Mouse (Mus musculus): ENCODE measurements around the gene Fmo1. TPM values are rescaled to one million over a fixed set of nuclear protein-coding genes. Genes with fewer than 3 reads are reported as not detected.
A peak's percentile ranks its signal among the peaks of the same experiment; 100 is the strongest.

Fmo1 gene
- polyA plus RNA-seq, 1 experiment from 2014 or later = 42.2 TPM

DNA sequence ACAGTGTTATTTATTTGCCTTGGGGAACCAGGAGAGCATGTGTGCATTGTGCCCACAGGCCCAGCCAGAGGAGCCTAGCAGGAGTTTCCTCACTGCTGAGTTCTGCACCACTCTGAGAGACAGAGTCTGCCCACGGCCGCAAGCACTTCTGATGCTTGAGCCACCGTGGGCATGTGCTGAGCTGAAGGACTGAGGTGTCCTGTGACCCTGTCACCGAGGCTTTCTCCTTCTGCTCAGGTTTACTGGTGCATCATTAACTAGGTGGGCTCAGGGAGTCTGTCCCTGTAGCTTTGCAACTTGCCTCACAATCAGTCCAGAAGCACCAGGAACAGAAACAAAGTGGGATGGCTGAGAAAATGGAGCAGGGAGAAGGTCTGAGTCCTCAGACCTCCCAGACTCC lies 51.5 kb downstream of the Fmo1 start:
- no peaks in the 10 kb centered on the region for H3K4me1 ChIP-seq (ENCODE audit: control insufficient read depth, insufficient read depth, low read depth, low read length)
- no peak overlapping the region for H3K9ac ChIP-seq (ENCODE audit: low read depth, low read length)
- H3K27me3 ChIP-seq (replicated peaks; ENCODE audit: control insufficient read depth, insufficient read depth, low read length) = no peaks in the 10 kb centered on the region
- H3K27ac ChIP-seq (ENCODE audit: low read depth, low read length) = no peak overlapping the region
- H3K4me3 ChIP-seq (ENCODE audit: low read length) = no peak overlapping the region
- ATAC-seq = no peak
- no peak overlapping the region for H3K4me2 ChIP-seq (ENCODE audit: low read length)
- no peaks in the 10 kb centered on the region for H3K36me3 ChIP-seq (ENCODE audit: control insufficient read depth, insufficient read depth, low read length)
- 78% methylated on average over 4 of the region's 4 CpGs for WGBS
- H3K9me3 ChIP-seq (ENCODE audit: control insufficient read depth, low read length) = no peaks in the 10 kb centered on the region

DNA sequence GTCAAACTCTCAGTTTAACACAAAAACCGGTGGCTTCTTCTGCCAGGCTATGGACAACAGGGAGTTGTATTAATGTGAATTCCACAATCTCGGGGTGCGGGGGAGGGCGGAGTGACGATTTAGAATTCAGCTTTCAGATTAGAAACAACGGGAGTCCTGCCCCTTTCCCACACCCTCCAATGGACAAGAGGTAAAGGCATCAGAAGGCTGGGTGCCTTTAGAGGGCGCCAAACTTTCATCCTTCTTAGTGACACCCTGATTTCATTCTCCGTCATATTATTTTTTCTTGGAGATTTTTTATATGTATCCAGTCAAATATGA lies 52.6 kb downstream of the Fmo1 start, which contains the start of gene Fmo4:
Gene Fmo4 (minus strand): TSS at position 137 of the 321 bp plus-strand sequence.
- Histone ChIP-seq H3K9ac (ENCODE audit: low read depth, low read length) (no peak within 1 kb of the TSS), H3K27me3 (replicated peaks; ENCODE audit: control insufficient read depth, insufficient read depth, low read length) (no peaks in the 10 kb centered on the region), H3K27ac (ENCODE audit: low read depth, low read length) (no peak within 1 kb of the TSS), H3K9me3 (ENCODE audit: control insufficient read depth, low read length) (no peaks in the 10 kb centered on the region), H3K36me3 (ENCODE audit: control insufficient read depth, insufficient read depth, low read length) (no peaks in the 10 kb centered on the region), H3K4me1 (ENCODE audit: control insufficient read depth, insufficient read depth, low read depth, low read length) (no peaks in the 10 kb centered on the region), H3K4me3 (ENCODE audit: low read length) (no peak within 1 kb of the TSS), H3K4me2 (ENCODE audit: low read length) (no peak within 1 kb of the TSS)
- no peak for ATAC-seq
- 28% methylated on average over 8 of the region's 8 CpGs for WGBS

DNA sequence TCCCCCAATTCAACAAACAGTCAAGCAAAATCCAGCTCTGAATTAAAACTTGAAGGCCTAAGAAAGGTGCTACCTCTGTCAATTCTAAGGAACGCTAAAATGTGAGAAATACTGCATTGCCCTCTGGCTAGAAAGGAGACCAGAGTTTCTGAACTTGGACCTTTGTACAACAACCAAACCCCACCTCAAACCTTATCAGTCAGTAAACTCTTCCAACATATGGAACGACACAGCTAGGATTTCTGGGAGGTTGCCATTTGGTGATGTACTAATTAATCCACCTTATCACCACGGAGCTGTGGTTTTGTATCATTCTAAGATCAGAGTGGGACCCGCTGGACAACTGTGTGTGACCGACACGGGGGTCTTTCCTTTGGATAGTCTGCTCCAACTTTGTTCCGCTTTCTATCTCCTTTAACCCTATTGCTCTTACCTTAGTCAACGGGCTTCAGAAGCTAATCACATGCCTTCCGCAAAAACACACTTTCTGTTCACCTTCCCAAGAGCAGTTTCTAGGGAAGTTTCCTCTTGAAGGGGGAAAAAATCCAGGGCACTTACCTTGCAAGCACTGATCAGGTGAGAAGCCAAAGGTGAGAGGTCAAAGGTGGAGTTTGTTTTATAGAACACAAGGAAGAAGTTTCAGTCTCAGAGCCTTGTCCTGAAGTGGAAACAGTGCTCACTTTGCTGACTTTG lies 53.1 kb downstream of the Fmo1 start:
- Histone ChIP-seq H3K36me3 (ENCODE audit: control insufficient read depth, insufficient read depth, low read length) (no peaks in the 10 kb centered on the region), H3K9ac (ENCODE audit: low read depth, low read length) (no peak overlapping the region), H3K4me2 (ENCODE audit: low read length) (no peak overlapping the region), H3K4me3 (ENCODE audit: low read length) (no peak overlapping the region), H3K27ac (ENCODE audit: low read depth, low read length) (no peak overlapping the region), H3K9me3 (ENCODE audit: control insufficient read depth, low read length) (no peaks in the 10 kb centered on the region), H3K4me1 (ENCODE audit: control insufficient read depth, insufficient read depth, low read depth, low read length) (no peaks in the 10 kb centered on the region), H3K27me3 (replicated peaks; ENCODE audit: control insufficient read depth, insufficient read depth, low read length) (no peaks in the 10 kb centered on the region)
- WGBS = 88% methylated on average over 9 of the region's 9 CpGs
- no peak for ATAC-seq

DNA sequence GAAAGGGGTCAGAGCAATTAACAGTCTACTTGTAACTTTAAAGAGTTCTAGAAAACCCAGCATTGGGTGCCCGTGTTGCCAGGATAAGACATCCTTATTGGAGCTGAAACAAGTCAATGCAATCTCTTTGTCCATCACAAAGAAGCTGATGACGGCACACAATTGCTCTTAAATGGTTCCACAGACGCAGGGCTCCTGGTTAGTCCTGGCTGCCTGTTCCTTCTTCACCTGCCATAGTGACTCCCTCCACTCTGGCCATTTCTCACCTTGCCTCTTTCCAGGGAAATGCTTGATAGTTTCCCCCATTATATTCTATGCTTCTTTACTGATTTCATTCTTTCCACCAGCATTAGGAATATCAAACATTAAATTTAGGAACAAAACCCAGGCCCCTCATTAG lies 57.9 kb downstream of the Fmo1 start:
- H3K4me2 ChIP-seq (ENCODE audit: low read length) = no peak overlapping the region
- no peaks in the 10 kb centered on the region for H3K27me3 ChIP-seq (replicated peaks; ENCODE audit: control insufficient read depth, insufficient read depth, low read length)
- no peak overlapping the region for H3K4me3 ChIP-seq (ENCODE audit: low read length)
- H3K9me3 ChIP-seq (ENCODE audit: control insufficient read depth, low read length) = no peaks in the 10 kb centered on the region
- 84% methylated on average over 3 of the region's 3 CpGs for WGBS
- no peak overlapping the region for H3K27ac ChIP-seq (ENCODE audit: low read depth, low read length)
- no peaks in the 10 kb centered on the region for H3K36me3 ChIP-seq (ENCODE audit: control insufficient read depth, insufficient read depth, low read length)
- no peak for ATAC-seq
- no peak overlapping the region for H3K9ac ChIP-seq (ENCODE audit: low read depth, low read length)
- H3K4me1 ChIP-seq (ENCODE audit: control insufficient read depth, insufficient read depth, low read depth, low read length) = no peaks in the 10 kb centered on the region

DNA sequence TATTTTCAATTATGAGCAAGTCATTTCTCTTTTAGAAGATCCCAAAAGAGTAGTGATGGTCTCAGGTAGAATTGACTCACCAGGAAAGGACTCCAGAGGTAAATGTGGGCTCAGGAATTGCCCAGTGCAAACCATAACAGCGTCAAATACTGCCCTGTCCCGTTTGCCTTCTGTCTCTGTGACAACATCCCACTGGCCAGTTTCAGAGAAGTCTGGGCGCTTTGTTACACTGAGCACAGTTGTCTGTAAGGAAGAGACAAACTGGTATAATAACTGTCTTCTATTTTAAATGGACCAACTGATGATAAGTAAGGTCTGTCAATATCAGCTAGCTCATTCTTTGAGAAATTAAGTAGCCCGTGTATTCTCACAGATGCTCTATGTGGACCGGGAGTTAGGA lies 59.0 kb downstream of the Fmo1 start:
- Histone ChIP-seq H3K4me3 (ENCODE audit: low read length) (no peak overlapping the region), H3K9me3 (ENCODE audit: control insufficient read depth, low read length) (no peaks in the 10 kb centered on the region), H3K36me3 (ENCODE audit: control insufficient read depth, insufficient read depth, low read length) (no peaks in the 10 kb centered on the region), H3K27ac (ENCODE audit: low read depth, low read length) (no peak overlapping the region), H3K27me3 (replicated peaks; ENCODE audit: control insufficient read depth, insufficient read depth, low read length) (no peaks in the 10 kb centered on the region), H3K4me2 (ENCODE audit: low read length) (no peak overlapping the region), H3K9ac (ENCODE audit: low read depth, low read length) (no peak overlapping the region), H3K4me1 (ENCODE audit: control insufficient read depth, insufficient read depth, low read depth, low read length) (no peaks in the 10 kb centered on the region)
- WGBS = 93% methylated on average over 5 of the region's 5 CpGs
- ATAC-seq = no peak

DNA sequence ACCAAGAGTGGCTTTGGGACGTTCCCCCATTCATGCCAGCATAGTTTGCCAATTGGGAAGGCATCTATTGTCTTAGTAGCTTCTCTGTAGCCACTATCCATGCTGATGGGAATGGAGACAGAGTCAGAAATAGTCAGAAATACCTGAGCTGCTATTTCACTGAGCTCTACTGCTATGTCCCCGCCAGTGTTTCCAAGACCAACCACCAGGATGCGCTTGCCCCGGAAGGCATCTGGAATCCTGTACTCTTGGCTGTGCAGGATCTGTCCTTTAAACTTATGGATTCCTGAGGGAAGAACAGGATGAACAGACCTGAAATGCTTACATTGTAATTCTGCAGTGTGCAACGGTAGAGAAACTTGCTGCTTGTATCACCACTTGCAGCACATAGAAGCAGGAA lies 61.4 kb downstream of the Fmo1 start:
- Histone ChIP-seq H3K9me3 (ENCODE audit: control insufficient read depth, low read length) (no peaks in the 10 kb centered on the region), H3K4me3 (ENCODE audit: low read length) (no peak overlapping the region), H3K27ac (ENCODE audit: low read depth, low read length) (no peak overlapping the region), H3K4me1 (ENCODE audit: control insufficient read depth, insufficient read depth, low read depth, low read length) (no peaks in the 10 kb centered on the region), H3K36me3 (ENCODE audit: control insufficient read depth, insufficient read depth, low read length) (no peaks in the 10 kb centered on the region), H3K9ac (ENCODE audit: low read depth, low read length) (no peak overlapping the region), H3K4me2 (ENCODE audit: low read length) (no peak overlapping the region), H3K27me3 (replicated peaks; ENCODE audit: control insufficient read depth, insufficient read depth, low read length) (no peaks in the 10 kb centered on the region)
- 55% methylated on average over 5 of the region's 5 CpGs for WGBS
- no peak for ATAC-seq

DNA sequence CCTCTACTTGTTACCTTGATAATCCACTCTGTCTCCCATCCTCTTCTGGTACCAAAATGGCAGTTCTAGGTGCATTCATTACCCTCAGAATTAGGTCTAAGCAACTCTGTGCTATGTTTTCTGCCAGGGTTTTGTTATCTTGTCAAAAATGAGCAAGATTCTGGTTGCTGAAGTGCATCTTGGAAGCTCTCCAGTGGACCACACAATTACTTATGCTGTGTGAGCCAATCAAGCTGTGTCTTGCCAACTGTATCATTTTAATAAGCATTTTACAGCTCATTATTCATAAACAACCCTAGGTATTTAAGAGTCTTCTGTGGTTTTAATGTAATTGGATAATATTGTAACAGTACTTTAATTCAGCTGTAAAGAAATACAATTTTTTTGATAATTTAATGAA lies 70.0 kb downstream of the Fmo1 start:
- no peak overlapping the region for H3K4me3 ChIP-seq (ENCODE audit: low read length)
- H3K4me2 ChIP-seq (ENCODE audit: low read length) = no peak overlapping the region
- no peak overlapping the region for H3K9ac ChIP-seq (ENCODE audit: low read depth, low read length)
- no peaks in the 10 kb centered on the region for H3K9me3 ChIP-seq (ENCODE audit: control insufficient read depth, low read length)
- no peaks in the 10 kb centered on the region for H3K27me3 ChIP-seq (replicated peaks; ENCODE audit: control insufficient read depth, insufficient read depth, low read length)
- H3K36me3 ChIP-seq (ENCODE audit: control insufficient read depth, insufficient read depth, low read length) = no peaks in the 10 kb centered on the region
- H3K27ac ChIP-seq (ENCODE audit: low read depth, low read length) = no peak overlapping the region
- H3K4me1 ChIP-seq (ENCODE audit: control insufficient read depth, insufficient read depth, low read depth, low read length) = no peaks in the 10 kb centered on the region
- ATAC-seq = no peak

DNA sequence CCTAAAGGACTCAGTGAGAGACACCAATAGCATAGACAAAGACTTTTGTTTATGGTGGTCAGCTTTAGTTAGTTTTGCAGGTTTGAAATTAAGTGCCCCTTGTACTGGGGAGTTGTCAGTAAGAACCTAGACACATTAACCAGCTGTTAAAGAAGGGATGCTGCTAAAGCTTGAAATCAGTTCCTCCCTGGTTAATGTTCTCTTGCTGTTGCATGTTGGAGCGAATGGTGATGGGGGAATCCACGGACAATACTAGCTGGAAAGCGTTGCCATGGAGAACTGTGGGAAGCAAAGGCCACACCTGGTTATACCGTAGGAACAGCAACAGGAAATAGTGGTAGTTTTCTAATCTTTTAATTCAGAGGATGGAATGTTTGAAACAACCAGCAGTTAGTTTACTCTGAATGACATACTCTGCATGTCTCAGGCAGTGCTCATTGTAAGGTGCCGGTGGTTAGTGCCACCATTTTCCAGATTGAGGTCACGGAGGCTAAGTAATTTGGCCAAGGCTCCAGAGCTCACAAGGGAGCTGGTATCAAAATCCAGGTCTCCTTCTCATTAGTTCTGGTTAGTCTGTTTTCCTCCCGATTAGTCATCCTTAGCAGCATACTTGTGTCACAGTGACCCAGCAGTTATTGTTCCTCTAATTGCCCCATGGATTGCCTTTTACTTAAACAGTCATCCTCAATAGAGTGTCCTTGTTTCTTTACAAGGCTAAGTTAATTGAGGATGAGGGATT lies 73.9 kb downstream of the Fmo1 start:
- Histone ChIP-seq H3K9me3 (ENCODE audit: control insufficient read depth, low read length) (no peaks in the 10 kb centered on the region), H3K9ac (ENCODE audit: low read depth, low read length) (no peak overlapping the region), H3K27ac (ENCODE audit: low read depth, low read length) (no peak overlapping the region), H3K36me3 (ENCODE audit: control insufficient read depth, insufficient read depth, low read length) (no peaks in the 10 kb centered on the region), H3K4me1 (ENCODE audit: control insufficient read depth, insufficient read depth, low read depth, low read length) (no peaks in the 10 kb centered on the region), H3K4me3 (ENCODE audit: low read length) (no peak overlapping the region), H3K4me2 (ENCODE audit: low read length) (no peak overlapping the region), H3K27me3 (replicated peaks; ENCODE audit: control insufficient read depth, insufficient read depth, low read length) (no peaks in the 10 kb centered on the region)
- 44% methylated on average over 7 of the region's 7 CpGs for WGBS
- ATAC-seq = peak; percentile 54; the same call in 1 of the 2 replicates

DNA sequence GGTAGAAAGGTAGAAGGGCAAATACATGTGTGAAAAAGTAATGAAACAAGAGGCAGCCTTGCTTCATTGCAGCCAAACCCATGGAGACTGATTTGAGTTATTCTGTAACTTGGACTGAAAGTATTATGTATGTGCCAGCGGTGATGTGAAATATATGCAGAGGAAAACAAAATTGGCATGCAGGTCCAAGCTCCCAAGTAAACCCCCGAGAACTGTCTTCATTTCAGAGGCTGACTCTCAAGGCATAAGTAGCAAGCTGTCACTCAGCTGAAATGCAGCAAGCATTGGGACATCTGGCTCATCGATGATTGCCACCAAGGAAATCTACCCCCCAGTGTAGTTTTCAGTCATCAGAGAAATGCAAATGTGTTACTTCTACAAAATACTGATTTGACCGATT lies 81.2 kb downstream of the Fmo1 start:
- Histone ChIP-seq H3K4me2 (ENCODE audit: low read length) (no peak overlapping the region), H3K9me3 (ENCODE audit: control insufficient read depth, low read length) (no peaks in the 10 kb centered on the region), H3K4me1 (ENCODE audit: control insufficient read depth, insufficient read depth, low read depth, low read length) (no peaks in the 10 kb centered on the region), H3K4me3 (ENCODE audit: low read length) (no peak overlapping the region), H3K27me3 (replicated peaks; ENCODE audit: control insufficient read depth, insufficient read depth, low read length) (no peaks in the 10 kb centered on the region), H3K27ac (ENCODE audit: low read depth, low read length) (no peak overlapping the region), H3K9ac (ENCODE audit: low read depth, low read length) (no peak overlapping the region), H3K36me3 (ENCODE audit: control insufficient read depth, insufficient read depth, low read length) (no peaks in the 10 kb centered on the region)
- WGBS = 80% methylated on average over 4 of the region's 4 CpGs
- no peak for ATAC-seq
